Mouse (Mus musculus) gastrocnemius, postnatal 14 days (tissue): ENCODE data around the gene Fam186b. TPM values are rescaled to one million over a fixed set of nuclear protein-coding genes. Genes with fewer than 3 reads are reported as not detected.
"Not testable (repeated sequence)": the region's sequence is repeated elsewhere in the genome, so short reads cannot be mapped to it uniquely, and the experiment has no call there.

ENCODE experiments used
- DNase-seq: peaks from one replicate; pipeline ENCODE4 v3.0.0; 2021; ENCODE audit warnings: mixed read lengths
- intact Hi-C: fragments of 180-260 bp; cut with DNase I; formaldehyde crosslinking; loops from one replicate; pipeline ENCODE4 v1.15.1; 2025; ENCODE audit warnings: low total_unique reads
- total RNA-seq, 2 experiments: library from RNA; stranded (reverse); gene quantifications; 2 replicates each; pipeline ENCODE4 v1.2.3; 2021

The Fam186b gene
- total RNA-seq, 2 experiments from 2014 or later: not detected

GRCm38 (mm10) chr15:99276095-99276494 is 19.6 kb downstream of the Fam186b start:
- DNase-seq: no peak
- intact Hi-C loops: no loop called here

DNA sequence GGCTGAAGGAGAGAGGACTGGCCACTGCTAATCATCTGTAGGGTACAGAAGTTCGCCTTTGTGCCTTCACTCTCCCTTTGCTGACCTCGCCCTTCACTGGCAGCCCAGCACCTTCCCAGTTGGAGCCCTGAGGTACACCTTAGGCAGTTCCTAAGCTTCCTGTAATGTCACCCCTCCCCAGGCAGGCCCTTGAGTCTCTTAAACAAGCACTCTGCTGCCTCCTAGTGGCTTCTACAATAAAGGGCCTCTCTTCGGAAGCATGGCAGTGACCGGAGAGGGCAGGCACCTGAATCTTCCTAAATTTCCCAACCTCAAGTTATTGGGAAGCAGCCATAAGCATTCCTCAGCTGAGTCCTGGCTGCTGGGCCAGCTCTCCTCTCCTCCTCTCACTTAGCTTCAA is 30.0 kb downstream of the Fam186b start:
- DNase-seq: peak; percentile 68
- intact Hi-C loops: loop anchor here (5.0 kb wide), 1 partner anchor 48 kb away; no protein-coding TSS in a partner anchor

DNA sequence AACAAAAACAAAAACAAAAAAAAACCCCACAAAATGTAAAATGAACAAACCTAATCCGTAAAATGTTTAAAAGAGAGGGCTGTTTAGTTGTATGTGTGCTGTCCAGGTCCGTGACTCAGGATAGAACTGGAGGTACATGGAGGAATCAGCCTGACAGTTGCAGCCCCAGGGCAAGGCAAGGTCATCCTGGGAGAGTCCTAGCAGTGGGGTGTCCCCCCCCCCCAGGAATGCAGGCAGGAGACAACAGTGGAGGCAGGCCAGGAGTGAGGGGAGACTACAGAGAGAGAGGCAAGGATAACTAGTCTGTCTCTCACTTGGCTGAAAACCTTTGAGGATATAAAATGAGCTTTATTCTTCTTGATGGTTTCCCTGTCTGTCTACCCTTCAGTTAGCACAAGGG is 31.3 kb downstream of the Fam186b start:
- intact Hi-C loops: no loop called here
- DNase-seq: no peak

DNA sequence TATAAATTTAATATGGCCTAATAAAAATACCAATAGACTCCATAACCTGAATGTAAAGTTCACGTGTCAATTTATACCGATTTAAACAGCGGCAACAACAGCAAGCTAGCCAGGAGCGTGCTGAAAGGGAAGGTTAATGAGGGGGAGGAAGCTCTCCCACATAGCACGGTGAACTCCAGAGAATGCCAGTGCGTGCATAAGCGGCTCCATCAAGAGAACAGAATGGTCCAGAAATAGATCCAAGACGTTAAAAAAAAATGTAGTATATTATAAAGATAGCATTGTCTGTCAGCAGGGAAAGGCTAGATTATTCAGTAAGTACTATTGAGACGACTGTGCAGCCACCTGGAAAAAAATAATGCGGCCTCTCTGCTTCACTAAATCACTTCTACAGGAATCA is 33.0 kb downstream of the Fam186b start:
- DNase-seq: no peak

DNA sequence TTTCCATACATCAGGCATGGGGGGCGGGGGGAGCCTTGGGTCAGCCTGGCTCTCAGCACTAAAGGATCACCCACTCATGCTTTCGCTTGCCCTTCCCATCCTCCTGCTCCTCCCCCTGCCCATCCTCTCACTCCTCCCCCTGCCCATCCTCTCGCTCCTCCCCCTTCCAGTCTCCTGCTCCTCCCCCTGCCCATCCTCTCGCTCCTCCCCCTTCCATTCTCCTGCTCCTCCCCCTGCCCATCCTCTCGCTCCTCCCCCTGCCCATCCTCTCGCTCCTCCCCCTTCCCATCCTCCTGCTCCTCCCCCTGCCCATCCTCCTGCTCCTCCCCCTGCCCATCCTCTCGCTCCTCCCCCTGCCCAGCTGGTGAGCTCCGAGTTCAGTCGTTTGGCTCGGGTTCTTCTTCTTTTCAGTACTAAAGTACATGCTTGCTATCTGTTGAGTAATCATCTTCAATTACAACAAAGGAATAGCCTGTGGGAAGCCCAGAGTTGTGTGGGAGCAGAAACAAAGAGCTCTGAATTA is 35.9 kb downstream of the Fam186b start:
- peak; percentile 79 for DNase-seq
- intact Hi-C loops: no loop called here

More for the DNA sequence above, 33.0 kb downstream of the Fam186b start:
- intact Hi-C loops: no loop called here

DNA sequence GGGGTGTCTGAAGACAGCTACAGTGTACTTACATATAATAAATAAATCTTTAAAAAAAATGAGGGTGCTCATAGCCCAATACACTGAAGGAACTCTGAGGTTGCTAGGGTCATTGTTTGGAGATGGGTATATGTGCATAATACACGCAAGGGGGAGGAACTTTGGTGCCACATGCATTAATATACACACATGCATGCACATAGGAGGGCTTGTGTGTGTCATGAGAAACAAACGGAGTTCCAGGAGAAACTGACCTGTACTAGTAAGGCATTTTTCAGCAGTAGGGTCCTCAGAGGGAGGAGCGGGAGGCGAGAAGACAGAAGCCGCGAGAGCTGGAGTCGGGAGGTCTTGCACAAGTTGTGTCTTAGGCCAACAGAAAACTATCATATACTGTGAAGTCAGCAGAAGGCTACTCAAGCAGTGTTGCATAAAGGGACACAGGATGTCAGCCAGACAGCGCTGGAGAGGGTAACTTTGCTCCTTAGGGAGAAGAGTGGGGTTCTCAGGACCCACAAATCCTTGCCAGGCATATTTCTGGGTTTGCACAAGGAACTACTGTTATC is 36.4 kb downstream of the Fam186b start:
- intact Hi-C loops: no loop called here
- DNase-seq: no peak

GRCm38 (mm10) chr15:99255241-99255749 is 40.4 kb downstream of the Fam186b start:
- intact Hi-C loops: no loop called here
- DNase-seq: no peak

GRCm38 (mm10) chr15:99254477-99255005 is 41.1 kb downstream of the Fam186b start:
- DNase-seq: no peak

GRCm38 (mm10) chr15:99253772-99254171 is 41.9 kb downstream of the Fam186b start:
- intact Hi-C loops: no loop called here
- no peak for DNase-seq

More at GRCm38 (mm10) chr15:99254477-99255005, 41.1 kb downstream of the Fam186b start:
- intact Hi-C loops: no loop called here

DNA sequence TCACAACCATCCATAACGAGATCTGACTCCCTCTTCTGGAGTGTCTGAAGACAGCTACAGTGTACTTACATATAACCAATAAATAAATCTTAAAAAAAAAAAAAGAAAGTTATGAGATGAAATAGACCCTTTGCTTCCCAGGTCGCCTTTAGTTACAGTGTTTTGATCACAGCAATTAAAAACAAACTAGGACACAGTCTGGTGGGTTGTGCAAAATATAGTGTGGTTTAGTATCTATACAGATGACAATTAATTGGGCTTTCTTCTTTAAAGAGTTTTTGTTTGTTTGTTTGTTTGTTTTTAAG is 42.6 kb downstream of the Fam186b start:
- intact Hi-C loops, DNase-seq: not testable (repeated sequence)

DNA sequence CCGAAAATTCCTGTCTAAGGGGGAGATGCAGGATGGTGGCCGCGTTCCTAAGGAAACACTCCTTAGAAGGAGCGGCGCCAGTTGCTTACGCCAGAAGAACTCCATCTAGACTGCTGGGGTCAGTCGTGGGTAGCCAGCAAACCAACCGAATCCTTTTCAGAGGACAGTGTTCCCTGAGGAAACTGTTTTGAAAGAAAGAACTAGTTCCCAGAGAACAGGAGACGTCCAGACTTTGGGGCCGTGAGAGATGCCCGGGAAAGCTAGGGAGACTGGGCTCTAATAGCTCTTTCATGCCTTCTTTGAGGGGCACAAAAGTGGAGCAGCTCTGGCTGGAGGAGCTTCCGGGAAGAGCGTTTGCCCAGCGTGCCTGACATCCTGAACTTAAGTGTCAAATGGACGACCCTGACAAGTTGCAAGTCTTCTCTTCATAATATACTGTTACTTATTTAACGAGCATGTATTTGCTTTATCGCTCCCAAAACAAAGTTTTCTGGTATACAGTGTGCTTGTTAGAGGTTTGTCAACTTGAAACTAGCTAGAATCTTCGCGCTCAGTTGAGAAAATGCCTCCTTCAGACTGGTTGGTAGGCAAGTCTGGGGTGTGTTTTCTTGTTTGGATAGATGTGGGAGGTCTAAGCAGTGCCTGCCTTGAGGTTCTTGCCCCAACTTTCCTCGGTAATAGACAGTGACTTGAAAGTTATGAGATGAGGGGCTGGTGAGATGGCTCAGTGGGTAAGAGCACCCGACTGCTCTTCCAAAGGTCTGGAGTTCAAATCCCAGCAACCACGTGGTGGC is 43.1 kb downstream of the Fam186b start:
- peak; percentile 78 for DNase-seq
- intact Hi-C loops: no loop called here

- DNase-seq: peak; percentile 98
- intact Hi-C loops: no loop called here
These were observed 43.9 kb downstream of the Fam186b start, which contains the start of gene Mcrs1 for GRCm38 (mm10) chr15:99251626-99252380. Mcrs1 (minus strand) TSS chr15:99251961.

DNA sequence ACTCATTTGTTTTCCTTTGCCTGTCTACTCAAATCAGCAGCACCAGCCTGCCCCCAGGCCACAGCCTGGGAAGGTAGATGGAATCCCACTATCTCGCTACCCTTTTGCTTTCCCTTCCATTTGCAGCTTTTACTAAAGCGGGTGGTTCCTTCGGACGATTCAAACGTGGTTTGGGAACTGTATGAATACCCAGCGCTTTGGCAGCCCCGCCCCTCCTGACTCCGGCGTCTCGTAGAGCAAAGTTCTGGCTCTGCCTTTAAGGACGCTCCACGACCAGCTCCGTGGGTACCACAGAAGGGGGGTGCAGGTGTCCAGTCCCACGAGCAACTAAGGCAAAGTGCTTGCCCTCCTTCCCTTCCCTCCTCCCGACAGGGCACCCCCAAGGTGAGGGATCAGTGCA is 44.6 kb downstream of the Fam186b start:
- DNase-seq, intact Hi-C loops: not testable (repeated sequence)

DNA sequence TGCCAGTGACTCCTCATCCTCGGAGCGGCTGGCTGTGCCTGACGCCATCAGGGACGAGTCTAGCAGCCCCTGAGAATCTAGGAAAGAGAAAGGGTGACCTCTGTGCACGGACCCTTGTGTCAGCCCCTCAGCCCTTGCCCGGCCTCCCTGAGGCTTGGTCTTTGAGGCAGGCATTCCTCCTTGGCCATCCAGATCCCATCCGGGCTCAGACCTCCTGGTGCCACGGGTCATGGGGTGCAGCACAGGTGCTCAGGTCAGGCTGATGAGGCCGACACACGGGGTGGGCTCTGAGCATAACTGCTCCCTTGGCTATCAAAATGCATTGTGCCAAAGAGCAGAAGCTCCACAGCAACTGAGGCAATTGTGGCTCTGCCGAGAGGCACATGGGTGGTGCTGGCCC is 45.8 kb downstream of the Fam186b start:
- no peak for DNase-seq
- intact Hi-C loops: no loop called here

DNA sequence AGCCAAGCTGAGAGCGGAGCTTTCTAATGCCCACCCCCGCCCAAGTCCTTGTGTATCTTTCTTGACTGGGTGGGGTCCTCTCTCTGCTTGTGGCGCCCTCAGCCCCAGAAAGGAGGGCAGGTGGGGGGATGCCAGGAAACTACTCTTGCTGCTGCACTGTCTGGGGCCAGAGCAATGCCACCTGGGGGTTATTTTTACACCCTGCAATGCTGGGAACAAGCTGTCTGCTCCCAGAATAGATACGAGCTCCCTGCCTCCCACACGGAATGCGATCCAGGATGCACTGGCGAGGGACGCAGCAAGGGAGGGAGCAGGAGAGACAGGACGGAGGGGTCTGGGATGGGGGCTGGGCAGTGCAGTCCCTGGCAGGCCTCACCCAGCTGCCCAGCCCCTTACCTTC is 46.7 kb downstream of the Fam186b start:
- intact Hi-C loops: no loop called here
- peak; percentile 60 for DNase-seq

GRCm38 (mm10) chr15:99246736-99247135 is 49.0 kb downstream of the Fam186b start:
- intact Hi-C loops, DNase-seq: not testable (repeated sequence)

- DNase-seq: no peak
- intact Hi-C loops: no loop called here
These were observed 53.6 kb downstream of the Fam186b start for GRCm38 (mm10) chr15:99242045-99242444.

DNA sequence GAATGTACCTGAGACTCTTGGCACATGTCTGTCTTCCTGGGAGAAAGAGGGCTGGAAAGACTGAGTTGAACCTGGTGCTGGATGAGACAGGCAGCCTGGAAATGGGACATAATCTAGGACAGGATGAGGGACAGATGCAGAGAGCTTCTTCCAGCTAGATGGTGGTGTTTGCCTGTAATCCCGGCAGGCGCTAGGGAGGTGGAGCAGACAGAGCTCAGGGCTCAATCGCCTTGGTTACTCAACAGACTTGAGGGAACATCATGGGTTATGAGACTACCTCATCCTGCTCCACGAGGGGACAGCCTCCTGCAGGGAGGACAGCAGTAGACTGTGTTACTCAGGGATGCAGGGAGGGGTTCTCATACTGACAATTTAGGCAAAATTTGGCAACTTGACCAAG is 54.4 kb downstream of the Fam186b start:
- intact Hi-C loops: no loop called here
- DNase-seq: no peak

- DNase-seq: no peak
- intact Hi-C loops: no loop called here
These were observed 55.6 kb downstream of the Fam186b start for GRCm38 (mm10) chr15:99240129-99240528.

GRCm38 (mm10) chr15:99238006-99238405 is 57.7 kb downstream of the Fam186b start:
- intact Hi-C loops: no loop called here
- DNase-seq: no peak
